Mouse (Mus musculus) embryonic fibroblast, embryonic 13.5 days (primary cell): ENCODE data around the gene Tgfbrap1.
"Not testable (repeated sequence)": the region's sequence is repeated elsewhere in the genome, so short reads cannot be mapped to it uniquely, and the experiment has no call there.

ENCODE experiments used
- CTCF ChIP-seq: IDR thresholded peaks from 2 replicates; pipeline ENCODE4 v1.5.1; 2011; ENCODE audit warnings: mild to moderate bottlenecking, control low read depth, low read length, moderate library complexity, borderline replicate concordance; ENCODE audit not compliant: insufficient read depth
- POLR2A ChIP-seq: IDR thresholded peaks from 2 replicates; pipeline ENCODE4 v1.6.1; 2011; ENCODE audit warnings: low read depth, mild to moderate bottlenecking, control low read depth, low read length, moderate library complexity

GRCm38 (mm10) chr1:43015153-43015685, 83.2 kb downstream of the Tgfbrap1 start:
- not testable (repeated sequence) for TF ChIP-seq POLR2A, CTCF
